Mouse (Mus musculus) thymus, postnatal 10 days (tissue): ENCODE results near the gene Ubxn10.

Experiments
- DNase-seq, 2 experiments: peaks; one replicate each; pipeline ENCODE4 v3.0.0; 2021; ENCODE audit warnings: low spot score in 2 of 2

Gene Ubxn10

DNA sequence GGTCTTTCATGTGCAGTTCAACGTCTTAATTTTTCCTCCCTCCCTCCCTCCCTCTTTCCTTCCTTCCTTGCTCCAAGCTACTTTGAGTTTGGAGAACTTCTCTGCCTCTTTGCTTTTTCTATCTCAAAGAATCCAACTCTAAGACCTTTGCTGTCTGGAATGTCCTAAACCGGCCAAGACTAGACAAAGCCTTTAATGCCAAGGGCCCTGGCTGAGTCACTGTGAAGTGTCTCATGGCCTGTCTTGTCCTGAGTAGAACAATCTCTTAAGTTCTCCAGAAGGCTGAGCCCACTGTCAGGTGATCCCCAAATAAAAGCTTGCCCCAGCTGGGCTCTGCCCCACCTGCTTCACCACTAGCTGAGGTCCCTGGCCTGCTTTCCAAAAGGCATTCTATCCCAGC lies 34.9 kb downstream of the Ubxn10 start:
- no peak for DNase-seq

DNA sequence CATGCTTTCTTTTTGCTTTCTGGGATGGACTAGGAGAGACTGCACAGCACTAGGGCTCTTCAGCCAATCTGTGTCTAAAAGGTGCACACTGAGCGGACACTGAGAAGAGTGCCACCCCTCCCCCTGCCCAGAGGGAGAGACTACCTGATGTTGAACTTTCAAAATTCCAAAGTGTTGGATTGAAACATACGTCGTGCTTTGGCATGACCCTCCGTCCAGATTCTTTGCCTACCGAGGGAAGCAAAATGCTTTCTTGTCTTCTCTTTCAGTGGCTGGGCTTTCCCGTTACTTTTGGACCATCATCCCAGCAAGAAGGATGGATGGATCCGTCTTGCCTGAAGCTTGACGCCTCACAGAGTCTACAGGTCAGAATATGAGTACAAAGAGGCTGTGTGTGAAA lies 35.9 kb downstream of the Ubxn10 start:
- DNase-seq = no peak

DNA sequence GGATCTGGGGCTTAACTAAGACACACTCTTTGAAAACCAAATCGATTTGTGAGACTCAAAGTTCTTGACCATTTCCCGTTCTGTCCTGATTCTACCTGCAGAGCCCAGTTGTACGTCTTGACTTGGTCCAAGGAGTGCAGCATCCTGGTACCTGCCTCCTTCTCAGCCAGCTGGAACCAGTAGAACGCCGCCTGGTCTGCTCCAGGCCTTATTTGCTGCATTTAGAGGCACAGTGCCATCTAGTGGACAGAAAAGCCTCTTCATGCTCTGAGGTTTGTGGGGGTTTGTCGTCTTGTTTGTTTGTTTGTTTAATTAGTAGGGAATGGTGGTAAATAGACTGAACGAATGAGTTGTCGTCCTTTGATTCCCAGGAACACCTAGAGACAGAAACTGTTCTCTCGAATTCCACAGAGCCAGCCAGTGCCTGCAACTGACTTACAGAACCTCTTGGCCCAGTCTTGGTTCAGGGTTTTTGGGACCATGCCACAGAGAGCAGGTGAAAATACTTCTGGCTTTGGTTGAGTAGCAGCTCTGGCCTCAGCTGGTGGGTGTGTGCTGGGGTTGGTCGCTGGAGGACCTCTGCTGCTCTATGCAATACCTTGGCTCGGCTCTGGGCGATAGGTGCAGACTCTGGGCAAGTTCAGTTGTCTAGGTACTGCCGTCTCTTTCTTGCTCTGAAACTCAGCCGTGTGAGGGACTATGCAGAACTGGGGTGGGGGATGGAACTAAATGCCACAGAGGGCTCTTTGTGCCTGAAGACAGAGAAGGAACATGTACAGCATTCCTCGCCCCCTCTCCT lies 36.6 kb downstream of the Ubxn10 start:
- DNase-seq = peak in 1 of 2 experiments; percentile 37

DNA sequence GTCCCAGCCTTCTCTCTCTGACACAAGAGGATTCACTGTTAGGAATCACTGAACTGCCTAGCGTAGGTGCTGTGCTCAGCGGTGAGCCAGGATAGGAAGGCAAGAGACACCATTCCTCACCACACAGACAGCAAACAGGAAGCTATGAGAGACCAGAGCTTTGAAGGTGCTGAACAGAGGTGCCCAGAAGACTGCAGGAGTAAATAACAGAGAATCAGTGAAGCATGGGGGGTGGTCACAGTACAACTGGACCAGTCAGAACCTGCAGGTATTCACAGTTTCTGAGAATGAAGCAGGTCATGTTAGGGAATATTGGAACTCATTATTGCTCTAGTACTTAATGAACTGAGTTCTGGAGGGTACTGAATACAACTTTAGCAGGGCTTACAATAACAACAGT lies 38.7 kb downstream of the Ubxn10 start:
- DNase-seq = no peak

DNA sequence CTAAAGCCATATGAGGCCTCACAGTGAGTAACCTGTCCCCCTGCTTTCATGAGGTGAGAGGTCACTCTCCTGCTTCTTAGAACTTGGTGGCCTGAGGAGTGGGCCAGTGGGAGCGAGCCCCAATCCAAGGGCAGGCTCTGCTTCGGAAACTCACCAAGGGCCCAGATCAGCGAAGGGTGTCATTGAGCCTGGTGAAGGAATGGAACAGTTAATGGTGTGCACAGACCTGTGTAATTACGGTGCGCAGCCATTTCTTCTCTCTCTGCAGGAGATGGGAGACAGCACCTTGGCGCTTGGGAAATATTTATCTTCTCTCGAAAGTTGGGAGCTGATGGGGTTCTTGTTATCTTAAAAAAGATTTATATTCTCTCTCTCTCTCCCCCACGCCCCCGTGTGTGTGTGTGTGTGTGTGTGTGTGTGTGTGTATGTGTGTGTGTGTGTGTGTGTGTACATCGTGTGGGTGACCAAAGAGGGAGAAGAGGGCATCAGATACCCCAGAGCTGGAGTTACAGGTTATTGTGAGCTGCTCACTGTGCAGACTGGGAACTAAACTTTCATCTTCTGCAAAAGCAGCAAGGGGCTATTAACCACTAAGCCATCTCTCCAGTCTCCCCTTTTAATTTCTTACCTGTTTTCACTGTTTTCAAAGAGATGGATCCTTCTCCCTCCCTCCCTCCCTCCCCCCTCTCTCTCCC lies 39.7 kb downstream of the Ubxn10 start:
- DNase-seq = no peak

DNA sequence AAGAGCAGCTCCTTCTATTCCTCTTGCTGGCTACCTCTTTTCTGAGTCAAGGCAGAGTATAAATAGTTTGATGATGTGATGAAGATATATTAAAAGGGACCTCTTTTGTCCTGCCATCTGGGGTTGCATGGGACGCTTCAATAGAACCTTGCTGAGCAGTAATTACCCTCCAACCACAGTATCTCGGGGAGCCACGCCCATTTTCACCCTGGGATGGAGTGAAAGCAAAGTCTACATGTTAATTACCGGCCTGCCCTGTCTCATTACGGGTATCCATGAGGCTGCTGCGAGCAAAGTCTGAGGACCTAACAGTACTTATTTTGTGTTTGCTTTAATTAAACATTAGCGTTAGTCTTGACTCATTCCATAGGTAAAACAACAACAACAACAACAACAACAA lies 40.2 kb downstream of the Ubxn10 start:
- no peak for DNase-seq

DNA sequence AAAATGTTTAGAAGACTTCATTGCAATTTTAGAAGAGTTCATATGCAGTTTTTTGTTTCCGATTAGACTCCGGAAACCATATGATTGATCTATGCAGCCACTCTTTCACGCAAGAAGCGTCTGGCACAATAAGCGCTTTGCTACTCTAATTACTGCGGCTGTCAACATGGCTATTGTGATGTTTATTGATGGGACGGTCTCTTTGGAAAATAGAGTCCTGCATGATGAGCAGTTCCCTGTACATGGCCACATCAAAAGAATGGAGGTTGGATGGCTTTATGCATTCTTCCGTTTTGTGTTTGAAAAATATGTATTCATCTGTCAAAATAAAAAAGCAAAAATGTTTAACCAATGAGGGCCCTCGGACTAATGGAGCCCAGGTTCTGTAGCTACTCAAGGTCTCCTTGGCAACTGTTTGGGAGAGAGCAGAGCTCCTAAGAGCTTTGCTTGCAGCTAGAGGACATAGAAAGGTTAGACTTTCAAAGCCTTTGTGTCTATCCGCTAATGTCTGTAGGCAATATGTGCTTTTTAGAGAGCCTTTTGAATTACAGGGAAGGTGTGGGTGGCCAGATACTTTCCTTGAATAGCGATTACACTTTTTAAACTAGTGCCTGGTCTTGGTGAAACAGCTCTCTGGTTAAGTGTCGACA lies 43.8 kb downstream of the Ubxn10 start:
- no peak for DNase-seq

DNA sequence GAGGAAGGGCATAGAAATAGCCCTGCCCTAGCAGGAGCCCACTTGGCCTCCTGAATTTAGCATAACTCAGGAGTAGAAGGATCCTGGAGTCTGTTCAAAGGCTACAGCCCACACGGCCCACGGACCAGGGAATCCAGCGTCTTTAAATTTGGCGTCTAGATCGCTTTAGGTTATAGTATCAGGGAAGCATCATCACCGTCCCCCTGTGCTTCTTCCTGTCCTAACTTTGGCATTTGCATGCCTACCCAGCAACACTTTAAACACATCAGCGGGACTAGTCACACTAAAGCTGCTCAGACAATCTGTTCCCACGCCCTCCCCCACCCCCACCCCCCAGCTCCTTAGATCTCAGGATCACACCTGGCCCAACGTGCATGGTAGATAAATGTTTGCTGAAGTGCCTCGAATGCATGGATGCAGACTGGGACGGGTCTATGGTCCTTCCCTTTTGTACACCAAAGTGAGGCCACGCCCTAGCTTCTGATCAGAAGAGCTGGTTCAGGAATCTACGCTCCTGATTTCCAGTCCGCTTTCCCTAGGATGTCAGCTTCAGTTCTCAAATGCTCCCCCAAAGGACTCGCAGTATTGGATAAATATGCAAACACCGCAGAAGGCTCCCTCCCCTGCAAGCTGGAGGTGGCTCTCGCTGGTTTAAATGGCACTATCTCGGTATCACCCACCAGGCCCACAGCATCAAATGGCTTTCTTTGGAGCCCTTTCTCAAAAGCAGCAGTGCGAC lies 45.4 kb downstream of the Ubxn10 start:
- no peak for DNase-seq

DNA sequence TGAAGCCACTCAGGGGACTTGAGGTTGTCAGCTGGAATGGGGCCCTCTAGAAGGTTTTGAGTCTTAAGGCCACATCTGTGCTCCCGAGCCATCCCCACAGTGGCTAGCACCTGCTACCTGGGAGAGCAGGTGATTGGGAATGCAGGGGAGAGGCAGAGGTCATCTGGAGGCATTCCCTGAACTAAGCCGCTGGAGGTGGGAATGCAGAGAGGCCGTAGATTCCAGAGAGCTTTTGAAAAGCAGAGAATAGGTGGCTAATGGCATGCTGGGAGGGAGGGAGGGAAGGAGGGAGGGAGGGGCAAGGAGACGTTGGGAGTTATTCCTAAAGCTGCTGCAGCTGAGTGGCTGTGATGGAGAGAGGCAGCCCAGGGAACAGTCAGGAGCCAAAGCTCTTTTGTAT lies 46.4 kb downstream of the Ubxn10 start:
- no peak for DNase-seq

DNA sequence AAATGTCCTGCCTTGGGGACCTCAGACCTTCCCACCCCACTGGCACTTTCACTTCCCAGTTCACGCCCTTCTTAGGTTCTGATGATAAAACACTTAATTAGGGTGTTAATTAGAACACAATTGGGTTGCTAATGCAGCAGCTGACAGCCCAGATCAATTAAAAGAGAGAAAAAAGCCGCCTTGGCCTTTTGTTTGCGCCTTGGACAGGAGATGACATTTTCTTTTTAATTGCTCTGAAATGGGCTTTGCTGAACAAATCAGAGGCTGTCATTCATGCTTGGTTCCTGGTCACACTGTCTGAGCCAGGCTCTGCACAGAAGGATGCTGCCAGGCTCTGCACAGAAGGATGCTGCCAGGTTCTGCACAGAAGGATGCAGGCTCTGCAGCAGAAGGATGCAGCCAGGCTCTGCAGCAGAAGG lies 47.9 kb downstream of the Ubxn10 start:
- DNase-seq = no peak

DNA sequence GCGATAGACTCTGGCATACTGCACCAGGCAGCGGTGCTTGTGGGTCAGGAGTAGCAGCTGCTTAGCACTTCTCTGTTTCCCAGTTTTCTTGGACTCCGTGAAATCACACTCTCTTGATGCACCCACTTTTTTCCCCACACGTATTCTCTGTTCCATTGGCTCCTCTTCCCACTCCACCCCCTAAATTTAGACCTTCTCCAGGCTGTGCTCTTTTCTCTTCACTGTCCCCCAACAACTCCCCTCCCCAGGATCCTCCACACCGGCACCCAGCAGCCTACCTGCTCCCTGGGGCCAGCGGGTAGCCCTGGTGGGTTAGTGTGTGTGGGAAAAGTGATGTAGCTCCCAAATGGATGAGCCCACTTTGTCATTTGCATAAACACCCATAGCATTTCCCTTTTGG lies 51.2 kb downstream of the Ubxn10 start:
- no peak for DNase-seq

DNA sequence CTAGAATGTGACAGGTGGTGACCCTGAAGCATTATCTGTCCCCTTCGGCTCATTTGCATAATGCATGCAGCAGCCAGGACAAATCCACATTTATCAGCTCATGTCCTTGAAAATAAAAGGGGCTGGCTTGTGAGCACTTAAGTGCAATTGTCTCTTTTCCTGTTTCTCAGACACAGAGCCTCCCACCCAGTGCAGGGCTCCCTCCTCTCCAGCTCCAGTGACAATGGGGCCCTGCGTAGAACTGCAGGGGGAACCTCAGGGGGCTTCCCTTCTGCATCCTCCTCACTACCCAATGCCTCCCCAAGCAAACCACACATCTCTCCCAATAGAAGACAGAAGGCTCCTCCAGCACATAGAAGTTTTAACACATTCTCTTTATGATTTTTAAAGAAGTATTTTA lies 54.2 kb downstream of the Ubxn10 start:
- DNase-seq = no peak

DNA sequence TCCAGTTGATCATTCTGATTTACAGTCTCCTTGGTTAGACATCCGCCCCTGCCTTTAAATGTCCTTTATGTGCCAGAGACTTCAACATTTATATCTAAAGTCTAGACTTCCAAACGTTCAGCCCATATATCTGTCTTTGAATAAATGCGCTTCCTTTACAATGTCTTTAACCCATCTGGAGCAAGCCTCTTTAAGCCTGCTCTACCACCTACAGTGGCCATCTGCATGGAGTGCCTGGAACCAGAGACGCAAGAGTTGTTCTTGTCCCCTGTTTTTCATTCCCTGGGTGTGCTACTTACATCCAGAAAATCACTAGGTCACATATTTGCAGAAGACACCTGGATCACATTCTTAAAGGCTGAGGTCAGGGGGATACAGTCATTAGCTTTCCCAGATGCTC lies 56.8 kb downstream of the Ubxn10 start:
- DNase-seq = no peak

DNA sequence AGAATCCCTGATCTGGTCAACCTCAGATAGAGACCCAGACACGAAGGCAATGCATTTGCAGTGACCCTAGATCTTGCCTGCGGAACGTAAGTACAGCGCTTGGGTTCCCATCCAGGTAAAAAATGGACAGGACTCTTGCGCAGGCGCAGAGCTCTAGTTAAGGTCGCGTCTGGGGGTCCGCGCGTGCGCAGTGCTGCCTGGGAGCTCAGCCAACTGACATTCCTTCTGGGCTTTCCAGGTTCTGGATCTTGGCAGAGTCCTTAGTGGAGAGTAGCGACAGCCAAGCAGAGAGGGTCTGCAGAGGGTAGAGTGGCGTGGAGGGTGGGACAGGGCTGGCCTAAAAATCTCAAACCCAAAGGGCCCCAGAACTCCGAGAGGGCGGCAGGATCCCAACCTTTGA lies 59.4 kb downstream of the Ubxn10 start:
- no peak for DNase-seq

DNA sequence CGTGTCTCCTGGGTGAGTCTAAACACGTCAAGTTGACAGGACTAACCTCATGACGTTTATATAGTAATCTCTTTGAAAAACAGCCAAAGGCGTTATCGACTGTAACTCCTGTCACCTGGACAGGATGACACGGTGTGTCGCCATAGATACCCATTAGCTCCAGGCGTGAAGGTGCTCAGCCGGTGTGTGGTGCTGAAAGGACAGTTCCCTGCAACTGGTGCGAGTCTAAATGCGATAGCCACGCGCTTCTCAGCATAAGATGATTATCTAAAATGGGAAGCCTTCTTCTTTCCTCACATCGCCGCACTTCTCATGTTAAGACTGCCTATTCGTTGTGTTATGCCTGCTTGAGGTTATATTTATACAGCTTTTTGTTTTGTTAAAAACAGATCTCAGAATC lies 60.5 kb downstream of the Ubxn10 start:
- DNase-seq = no peak

DNA sequence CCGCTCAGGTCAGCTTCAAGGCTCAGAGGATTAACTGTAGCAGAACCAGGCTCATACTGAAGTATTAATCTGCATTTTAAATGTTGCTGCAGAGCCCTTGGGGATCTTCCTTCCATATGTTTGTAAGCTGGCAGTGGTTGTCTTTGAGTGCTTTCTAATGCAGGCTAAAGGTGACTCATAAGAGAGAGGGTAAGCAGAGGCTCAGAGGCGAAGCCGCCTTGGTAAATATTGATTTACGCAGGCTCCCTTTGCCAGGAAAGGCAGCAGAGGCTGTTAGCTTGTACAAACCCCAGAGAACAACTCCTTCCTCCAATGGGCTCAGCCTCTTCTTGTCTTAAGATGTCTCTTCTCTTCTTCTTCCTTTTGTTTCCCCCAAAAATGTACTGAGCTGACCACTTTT lies 64.8 kb downstream of the Ubxn10 start:
- no peak for DNase-seq

DNA sequence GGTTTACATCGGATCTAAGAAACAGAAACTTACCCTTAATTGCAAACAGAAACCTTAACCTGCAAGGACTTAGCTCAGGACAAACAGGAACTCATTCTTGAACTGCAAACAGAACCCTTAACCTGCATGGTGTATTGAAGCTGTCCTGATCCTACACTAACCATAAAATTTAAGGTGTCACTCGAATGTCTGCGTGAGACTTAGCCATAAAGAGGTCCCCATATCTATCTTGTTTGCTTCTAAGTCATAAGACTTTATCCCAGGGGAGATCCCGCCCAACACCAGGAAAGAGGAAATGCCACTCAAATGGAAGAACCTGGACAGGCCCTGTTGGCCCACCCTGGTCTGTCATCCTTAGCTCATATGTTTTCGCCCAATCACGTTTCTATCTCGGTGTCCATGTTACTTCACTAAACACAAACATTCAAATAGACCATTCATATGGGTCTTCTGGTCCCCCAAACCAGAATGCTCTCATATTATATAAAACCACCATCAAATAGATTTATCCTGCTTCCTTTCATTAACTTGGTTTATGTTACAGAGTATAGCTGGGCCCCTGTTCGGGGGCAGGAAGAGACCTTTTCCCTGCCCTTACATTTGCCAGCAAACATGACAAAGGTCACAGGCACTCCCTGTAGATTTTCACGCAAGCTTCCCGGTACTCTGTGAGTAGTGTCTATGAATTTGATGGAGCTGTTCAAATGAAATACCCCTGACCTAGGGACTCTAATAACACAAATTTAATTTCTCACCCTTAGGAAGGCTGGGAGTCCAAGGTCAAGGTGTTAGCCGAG lies 66.7 kb downstream of the Ubxn10 start:
- DNase-seq = no peak

DNA sequence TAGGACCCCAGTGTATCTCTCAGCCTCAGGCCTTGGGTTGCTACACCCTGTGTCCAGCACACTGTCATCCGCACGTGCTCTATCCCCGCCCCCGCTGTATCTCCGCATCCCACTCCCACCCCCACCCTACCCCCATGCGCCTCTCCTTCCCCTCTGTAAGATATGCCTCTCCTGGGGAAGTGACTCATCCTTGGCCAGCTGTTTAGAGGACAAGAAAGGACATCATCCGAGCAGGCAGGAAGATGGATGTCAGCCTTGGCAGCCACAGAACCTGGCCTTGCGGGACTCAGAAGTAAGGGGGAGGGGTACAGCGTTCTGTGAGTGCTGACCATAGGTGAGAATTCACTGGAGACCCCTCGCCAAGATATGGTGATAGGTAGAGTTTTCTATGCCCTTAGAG lies 70.4 kb downstream of the Ubxn10 start:
- DNase-seq = no peak

DNA sequence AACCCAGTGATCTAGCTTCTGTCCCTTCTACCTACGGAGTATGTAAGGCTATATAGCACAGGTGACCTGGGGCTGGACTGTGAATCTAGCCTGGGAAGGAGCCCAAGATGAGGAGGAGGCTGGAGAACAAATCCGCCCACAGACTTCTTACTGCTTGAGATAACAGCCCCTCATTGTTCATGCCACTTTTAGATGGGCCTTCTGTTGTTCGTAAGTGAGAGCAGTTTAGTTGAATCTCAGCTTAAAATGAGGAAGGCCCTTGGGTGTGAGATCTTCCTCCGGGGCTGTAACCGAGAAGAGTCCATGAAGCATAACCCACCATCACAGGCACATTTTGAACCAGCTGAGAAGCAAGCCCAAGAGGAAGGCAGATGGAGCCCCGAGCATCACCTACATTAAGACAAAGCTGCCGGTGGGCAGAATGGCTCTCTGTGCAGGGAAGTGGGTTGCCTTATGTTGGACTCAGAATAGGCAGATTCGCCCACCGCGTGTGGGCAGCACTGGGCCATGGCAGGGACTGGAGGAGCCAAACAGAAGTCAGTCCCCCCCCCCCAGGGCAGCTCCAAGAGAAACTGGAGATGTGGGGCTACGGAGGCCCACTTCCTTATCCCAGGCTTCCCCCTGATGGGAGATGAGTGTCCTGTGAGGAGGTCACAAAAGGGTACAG lies 76.9 kb downstream of the Ubxn10 start:
- no peak for DNase-seq
